Mouse (Mus musculus): ENCODE results near the gene Ndc1.

DNA sequence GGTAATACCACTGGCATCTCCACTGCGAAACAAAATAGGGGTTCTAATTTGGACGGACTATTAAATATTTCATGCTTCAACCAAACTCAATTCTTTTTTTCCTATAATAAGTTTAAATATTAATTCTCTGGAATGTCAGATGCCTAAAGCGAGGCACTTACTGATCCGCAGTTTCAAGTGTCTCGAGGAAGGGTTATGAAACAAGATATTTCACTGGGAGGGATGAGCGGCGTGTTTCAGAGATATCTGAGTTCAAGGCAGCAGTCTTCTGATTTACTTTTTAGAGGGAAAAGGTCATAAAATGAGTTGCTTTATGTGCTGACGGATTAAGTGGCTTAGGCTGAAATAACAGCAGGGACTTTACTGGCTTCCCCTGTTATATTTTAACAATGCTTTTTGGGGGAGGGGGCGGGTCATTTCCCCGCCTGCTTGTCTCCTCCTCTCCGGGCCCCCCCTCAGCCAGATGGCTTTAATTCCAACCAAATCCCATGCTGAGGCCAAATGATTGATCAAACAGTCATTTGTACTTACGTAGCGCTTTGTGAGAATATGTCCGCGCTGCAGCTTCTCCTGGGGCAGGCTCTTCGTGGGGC, 75.4 kb downstream of the Ndc1 start:
- TF ChIP-seq POLR2A (IDR thresholded peaks at IDR 0.05; ENCODE audit: borderline replicate concordance, extremely low read depth, low read depth, low read length) (no peak), CTCF (IDR thresholded peaks at IDR 0.05; ENCODE audit: insufficient read depth, low read length) (no peak)

Data from lung, adult 2 months (tissue).